Mouse (Mus musculus): ENCODE measurements at regions not wholly inside any gene's neighbourhood (a gene's known extent, or its start where the extent isn't known, plus 50 kb on each side); places are given as distances from the start of the nearest gene placed in this dataset.

GRCm38 (mm10) chr8:12499658-12500057, 73.2 kb upstream of the Spaca7 start:
- Histone ChIP-seq H3K4me1 (replicated peaks; ENCODE audit: control insufficient read depth, insufficient read depth, low read length) (peaks cover 16% of the 10 kb centered on the region), H3K4me2 (replicated peaks; ENCODE audit: low read depth, low read length) (no peak overlapping the region), H3K9ac (ENCODE audit: low read depth, low read length) (no peak overlapping the region), H3K27me3 (ENCODE audit: control insufficient read depth, insufficient read depth, low read length) (peaks cover 20% of the 10 kb centered on the region), H3K36me3 (ENCODE audit: control insufficient read depth, insufficient read depth, low read length) (no peaks in the 10 kb centered on the region), H3K4me3 (ENCODE audit: low read depth, low read length) (no peak overlapping the region), H3K9me3 (ENCODE audit: control insufficient read depth, low read length) (no peaks in the 10 kb centered on the region), H3K27ac (ENCODE audit: low read depth, low read length) (no peak overlapping the region)
- ATAC-seq (ENCODE audit: low FRiP score) (no peak), DNase-seq (ENCODE audit: low spot score) (no peak)
- 6% methylated on average over 5 of the region's 5 CpGs for WGBS

GRCm38 (mm10) chr8:12500291-12500690, 72.5 kb upstream of the Spaca7 start:
- 22% methylated on average over 3 of the region's 3 CpGs for WGBS
- Histone ChIP-seq H3K4me3 (ENCODE audit: low read depth, low read length) (no peak overlapping the region), H3K27ac (ENCODE audit: low read depth, low read length) (no peak overlapping the region), H3K27me3 (ENCODE audit: control insufficient read depth, insufficient read depth, low read length) (peaks cover 20% of the 10 kb centered on the region), H3K36me3 (ENCODE audit: control insufficient read depth, insufficient read depth, low read length) (no peaks in the 10 kb centered on the region), H3K4me2 (replicated peaks; ENCODE audit: low read depth, low read length) (no peak overlapping the region), H3K4me1 (replicated peaks; ENCODE audit: control insufficient read depth, insufficient read depth, low read length) (peaks cover 20% of the 10 kb centered on the region), H3K9ac (ENCODE audit: low read depth, low read length) (no peak overlapping the region), H3K9me3 (ENCODE audit: control insufficient read depth, low read length) (no peaks in the 10 kb centered on the region)
- DNase-seq (ENCODE audit: low spot score) (no peak), ATAC-seq (ENCODE audit: low FRiP score) (no peak)

- Histone ChIP-seq H3K27me3 (ENCODE audit: control insufficient read depth, insufficient read depth, low read length) (peaks cover 21% of the 10 kb centered on the region), H3K27ac (ENCODE audit: low read depth, low read length) (no peak overlapping the region), H3K9me3 (ENCODE audit: control insufficient read depth, low read length) (no peaks in the 10 kb centered on the region), H3K36me3 (ENCODE audit: control insufficient read depth, insufficient read depth, low read length) (no peaks in the 10 kb centered on the region), H3K4me3 (ENCODE audit: low read depth, low read length) (no peak overlapping the region; the same call in 1 of the 2 replicates), H3K4me1 (replicated peaks; ENCODE audit: control insufficient read depth, insufficient read depth, low read length) (peaks cover 20% of the 10 kb centered on the region), H3K9ac (ENCODE audit: low read depth, low read length) (no peak overlapping the region), H3K4me2 (replicated peaks; ENCODE audit: low read depth, low read length) (peak overlapping the region; percentile 45)
- DNase-seq (ENCODE audit: low spot score), result no peak
- WGBS, result 3% methylated on average over 11 of the region's 11 CpGs
- ATAC-seq (ENCODE audit: low FRiP score), result 0 out of 2 replicates have a peak, but pooled peaks have one; percentile 4
Measured at GRCm38 (mm10) chr8:12501824-12502223, 71.0 kb upstream of the Spaca7 start.

- ATAC-seq (ENCODE audit: low FRiP score) (peak; percentile 80), DNase-seq (ENCODE audit: low spot score) (peak; percentile 55)
- H3K9ac ChIP-seq (ENCODE audit: low read depth, low read length), result no peak overlapping the region
- H3K4me3 ChIP-seq (ENCODE audit: low read depth, low read length), result peak overlapping the region; percentile 17
- H3K27me3 ChIP-seq (ENCODE audit: control insufficient read depth, insufficient read depth, low read length), result peaks cover 21% of the 10 kb centered on the region
- H3K4me2 ChIP-seq (replicated peaks; ENCODE audit: low read depth, low read length), result peak overlapping the region; percentile 45
- H3K9me3 ChIP-seq (ENCODE audit: control insufficient read depth, low read length), result no peaks in the 10 kb centered on the region
- peaks cover 20% of the 10 kb centered on the region for H3K4me1 ChIP-seq (replicated peaks; ENCODE audit: control insufficient read depth, insufficient read depth, low read length)
- H3K27ac ChIP-seq (ENCODE audit: low read depth, low read length), result no peak overlapping the region
- 1% methylated on average over 22 of the region's 22 CpGs for WGBS
- no peaks in the 10 kb centered on the region for H3K36me3 ChIP-seq (ENCODE audit: control insufficient read depth, insufficient read depth, low read length)
Measured at GRCm38 (mm10) chr8:12502321-12502775, 70.5 kb upstream of the Spaca7 start.

- no peaks in the 10 kb centered on the region for H3K36me3 ChIP-seq (ENCODE audit: control insufficient read depth, insufficient read depth, low read length)
- H3K4me3 ChIP-seq (ENCODE audit: low read depth, low read length), result no peak overlapping the region
- ATAC-seq (ENCODE audit: low FRiP score) (peak; percentile 17), DNase-seq (ENCODE audit: low spot score) (no peak)
- H3K4me2 ChIP-seq (replicated peaks; ENCODE audit: low read depth, low read length), result peak overlapping the region; percentile 45; the same call in 1 of the 2 replicates
- H3K27me3 ChIP-seq (ENCODE audit: control insufficient read depth, insufficient read depth, low read length), result peaks cover 16% of the 10 kb centered on the region
- no peak overlapping the region for H3K9ac ChIP-seq (ENCODE audit: low read depth, low read length)
- WGBS, result 2% methylated on average over 6 of the region's 6 CpGs
- no peak overlapping the region for H3K27ac ChIP-seq (ENCODE audit: low read depth, low read length)
- peaks cover 20% of the 10 kb centered on the region for H3K4me1 ChIP-seq (replicated peaks; ENCODE audit: control insufficient read depth, insufficient read depth, low read length)
- H3K9me3 ChIP-seq (ENCODE audit: control insufficient read depth, low read length), result no peaks in the 10 kb centered on the region
Measured at GRCm38 (mm10) chr8:12502856-12503255, 70.0 kb upstream of the Spaca7 start.

GRCm38 (mm10) chr8:12503344-12503743, 69.5 kb upstream of the Spaca7 start:
- ATAC-seq (ENCODE audit: low FRiP score), result no peak
- peaks cover 16% of the 10 kb centered on the region for H3K27me3 ChIP-seq (ENCODE audit: control insufficient read depth, insufficient read depth, low read length)
- no peak overlapping the region for H3K4me3 ChIP-seq (ENCODE audit: low read depth, low read length)

GRCm38 (mm10) chr8:12504240-12504639, 68.6 kb upstream of the Spaca7 start:
- no peak overlapping the region for H3K9ac ChIP-seq (ENCODE audit: low read depth, low read length)
- H3K36me3 ChIP-seq (ENCODE audit: control insufficient read depth, insufficient read depth, low read length), result no peaks in the 10 kb centered on the region
- no peaks in the 10 kb centered on the region for H3K9me3 ChIP-seq (ENCODE audit: control insufficient read depth, low read length)
- H3K27me3 ChIP-seq (ENCODE audit: control insufficient read depth, insufficient read depth, low read length), result peaks cover 16% of the 10 kb centered on the region
- H3K4me2 ChIP-seq (replicated peaks; ENCODE audit: low read depth, low read length), result no peak overlapping the region; the same call in 1 of the 2 replicates
- no peak overlapping the region for H3K4me3 ChIP-seq (ENCODE audit: low read depth, low read length)
- WGBS, result under 1% methylated on average over 11 of the region's 11 CpGs
- DNase-seq (ENCODE audit: low spot score) (peak; percentile 59), ATAC-seq (ENCODE audit: low FRiP score) (no peak)
- peaks cover 20% of the 10 kb centered on the region for H3K4me1 ChIP-seq (replicated peaks; ENCODE audit: control insufficient read depth, insufficient read depth, low read length)
- H3K27ac ChIP-seq (ENCODE audit: low read depth, low read length), result no peak overlapping the region; the same call in 1 of the 2 replicates

More at GRCm38 (mm10) chr8:12503344-12503743, 69.5 kb upstream of the Spaca7 start:
- H3K27ac ChIP-seq (ENCODE audit: low read depth, low read length), result no peak overlapping the region
- peaks cover 20% of the 10 kb centered on the region for H3K4me1 ChIP-seq (replicated peaks; ENCODE audit: control insufficient read depth, insufficient read depth, low read length)
- H3K9ac ChIP-seq (ENCODE audit: low read depth, low read length), result no peak overlapping the region
- H3K9me3 ChIP-seq (ENCODE audit: control insufficient read depth, low read length), result no peaks in the 10 kb centered on the region
- H3K36me3 ChIP-seq (ENCODE audit: control insufficient read depth, insufficient read depth, low read length), result no peaks in the 10 kb centered on the region
- peak; percentile 60 for DNase-seq (ENCODE audit: low spot score)
- H3K4me2 ChIP-seq (replicated peaks; ENCODE audit: low read depth, low read length), result no peak overlapping the region
- WGBS, result 2% methylated on average over 14 of the region's 14 CpGs

GRCm38 (mm10) chr8:12504777-12505176, 68.1 kb upstream of the Spaca7 start:
- H3K4me2 ChIP-seq (replicated peaks; ENCODE audit: low read depth, low read length), result no peak overlapping the region
- WGBS, result 1% methylated on average over 3 of the region's 3 CpGs
- H3K4me3 ChIP-seq (ENCODE audit: low read depth, low read length), result no peak overlapping the region
- DNase-seq (ENCODE audit: low spot score) (no peak), ATAC-seq (ENCODE audit: low FRiP score) (no peak)
- H3K27me3 ChIP-seq (ENCODE audit: control insufficient read depth, insufficient read depth, low read length), result peaks cover 16% of the 10 kb centered on the region
- no peak overlapping the region for H3K9ac ChIP-seq (ENCODE audit: low read depth, low read length)
- H3K27ac ChIP-seq (ENCODE audit: low read depth, low read length), result no peak overlapping the region
- H3K9me3 ChIP-seq (ENCODE audit: control insufficient read depth, low read length), result no peaks in the 10 kb centered on the region
- H3K36me3 ChIP-seq (ENCODE audit: control insufficient read depth, insufficient read depth, low read length), result no peaks in the 10 kb centered on the region
- peaks cover 16% of the 10 kb centered on the region for H3K4me1 ChIP-seq (replicated peaks; ENCODE audit: control insufficient read depth, insufficient read depth, low read length)

GRCm38 (mm10) chr8:12510233-12510632, 62.6 kb upstream of the Spaca7 start:
- no peaks in the 10 kb centered on the region for H3K36me3 ChIP-seq (ENCODE audit: control insufficient read depth, insufficient read depth, low read length)
- no peak overlapping the region for H3K27ac ChIP-seq (ENCODE audit: low read depth, low read length)
- H3K9me3 ChIP-seq (ENCODE audit: control insufficient read depth, low read length), result no peaks in the 10 kb centered on the region
- H3K9ac ChIP-seq (ENCODE audit: low read depth, low read length), result no peak overlapping the region
- WGBS, result 69% methylated on average over 2 of the region's 2 CpGs
- ATAC-seq (ENCODE audit: low FRiP score) (no peak), DNase-seq (ENCODE audit: low spot score) (no peak)
- H3K4me1 ChIP-seq (replicated peaks; ENCODE audit: control insufficient read depth, insufficient read depth, low read length), result no peaks in the 10 kb centered on the region
- H3K4me2 ChIP-seq (replicated peaks; ENCODE audit: low read depth, low read length), result no peak overlapping the region
- H3K4me3 ChIP-seq (ENCODE audit: low read depth, low read length), result no peak overlapping the region
- H3K27me3 ChIP-seq (ENCODE audit: control insufficient read depth, insufficient read depth, low read length), result peaks cover 4% of the 10 kb centered on the region; the same call in 1 of the 2 replicates

All from hindbrain, embryonic 11.5 days (tissue).